Mouse (Mus musculus): ENCODE results near the gene Gm28557. TPM values are rescaled to one million over a fixed set of nuclear protein-coding genes. Genes with fewer than 3 reads are reported as not detected.

Gm28557 gene
- polyA plus RNA-seq, 1 experiment from 2014 or later: 2.3 TPM

DNA sequence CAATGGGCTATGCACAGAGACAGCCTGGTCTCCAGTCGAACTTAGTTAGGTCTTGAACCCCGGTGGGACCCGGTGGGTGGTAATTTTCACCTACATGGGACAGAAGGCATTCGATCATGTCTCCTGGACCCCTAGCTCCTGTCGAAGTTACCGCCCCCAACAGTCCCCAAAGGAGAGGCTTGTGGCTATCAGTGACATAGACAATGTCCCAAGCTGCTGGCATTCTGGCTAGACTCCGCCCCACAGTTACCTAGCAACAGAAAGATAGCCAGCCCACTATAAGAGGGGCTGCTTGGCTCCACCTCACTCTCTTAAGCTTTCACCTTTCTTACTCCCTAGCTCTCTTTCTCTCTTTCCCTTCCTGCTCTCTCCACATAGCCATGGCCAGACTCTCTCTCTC is 46.0 kb downstream of the Gm28557 start:
- Histone ChIP-seq H3K27ac (replicated peaks; ENCODE audit: low read depth, low read length) (no peak overlapping the region), H3K9ac (ENCODE audit: low read depth, low read length) (no peak overlapping the region), H3K4me2 (ENCODE audit: low read depth, low read length) (no peak overlapping the region), H3K27me3 (replicated peaks; ENCODE audit: control insufficient read depth, insufficient read depth, low read length) (no peaks in the 10 kb centered on the region), H3K36me3 (ENCODE audit: control insufficient read depth, insufficient read depth, low read length) (peaks cover 6% of the 10 kb centered on the region; the same call in 1 of the 2 replicates), H3K4me1 (ENCODE audit: control insufficient read depth, insufficient read depth, low read length) (peaks cover 3% of the 10 kb centered on the region; the same call in 1 of the 2 replicates), H3K9me3 (ENCODE audit: control insufficient read depth, low read length) (peaks cover 15% of the 10 kb centered on the region; the same call in 1 of the 2 replicates), H3K4me3 (ENCODE audit: low read depth, low read length) (no peak overlapping the region)
- no peak for ATAC-seq (ENCODE audit: low read depth)
- WGBS: 68% methylated on average over 6 of the region's 7 CpGs
- no peak for DNase-seq (ENCODE audit: low spot score)

DNA sequence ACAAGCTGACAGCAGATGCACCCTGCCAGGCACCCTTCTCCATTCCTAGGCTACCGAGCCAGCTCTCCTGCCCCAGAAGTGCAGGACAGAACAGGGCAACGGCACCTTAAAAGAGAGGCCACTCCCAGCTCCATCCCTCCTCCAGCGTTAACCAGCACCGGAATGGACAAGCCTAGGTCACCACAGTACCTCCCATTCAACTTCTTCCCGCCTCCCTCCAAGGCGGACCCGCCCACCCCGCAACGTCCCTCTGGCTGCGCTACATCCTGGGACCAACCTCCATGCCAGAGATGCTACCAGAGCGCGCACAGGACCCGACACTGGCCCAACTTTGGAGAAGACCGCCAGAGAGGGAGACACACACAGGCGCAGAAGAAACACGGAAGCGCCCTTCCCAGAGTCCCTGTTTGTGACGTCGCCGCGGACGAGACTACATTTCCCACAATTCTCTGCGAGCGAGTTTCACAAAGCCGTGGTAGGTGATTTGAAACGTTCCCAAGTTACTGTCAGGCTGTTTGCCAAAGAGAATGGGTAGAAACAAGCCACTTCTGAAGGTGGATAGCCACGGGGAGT is 47.5 kb downstream of the Gm28557 start, which contains the start of gene Zfp712:
Gene Zfp712, minus strand, starts transcription at position 385 of the 573 bp plus-strand sequence.
- DNase-seq (ENCODE audit: low spot score): peak; percentile 97
- peak; percentile 96 for ATAC-seq (ENCODE audit: low read depth)
- peak within 1 kb of the TSS; percentile 82 for H3K27ac ChIP-seq (replicated peaks; ENCODE audit: low read depth, low read length)
- peaks cover 3% of the 10 kb centered on the region; the same call in 1 of the 2 replicates for H3K4me1 ChIP-seq (ENCODE audit: control insufficient read depth, insufficient read depth, low read length)
- peak within 1 kb of the TSS; percentile 59 for H3K4me3 ChIP-seq (ENCODE audit: low read depth, low read length)
- WGBS: under 1% methylated on average over 27 of the region's 27 CpGs
- peak within 1 kb of the TSS; percentile 62 for H3K4me2 ChIP-seq (ENCODE audit: low read depth, low read length)
- H3K9me3 ChIP-seq (ENCODE audit: control insufficient read depth, low read length): 0 out of 2 replicates have a peak, but pooled peaks cover 7% of the 10 kb centered on the region
- peak within 1 kb of the TSS; percentile 73 for H3K9ac ChIP-seq (ENCODE audit: low read depth, low read length)
- H3K36me3 ChIP-seq (ENCODE audit: control insufficient read depth, insufficient read depth, low read length): no peaks in the 10 kb centered on the region
- no peaks in the 10 kb centered on the region for H3K27me3 ChIP-seq (replicated peaks; ENCODE audit: control insufficient read depth, insufficient read depth, low read length)

DNA sequence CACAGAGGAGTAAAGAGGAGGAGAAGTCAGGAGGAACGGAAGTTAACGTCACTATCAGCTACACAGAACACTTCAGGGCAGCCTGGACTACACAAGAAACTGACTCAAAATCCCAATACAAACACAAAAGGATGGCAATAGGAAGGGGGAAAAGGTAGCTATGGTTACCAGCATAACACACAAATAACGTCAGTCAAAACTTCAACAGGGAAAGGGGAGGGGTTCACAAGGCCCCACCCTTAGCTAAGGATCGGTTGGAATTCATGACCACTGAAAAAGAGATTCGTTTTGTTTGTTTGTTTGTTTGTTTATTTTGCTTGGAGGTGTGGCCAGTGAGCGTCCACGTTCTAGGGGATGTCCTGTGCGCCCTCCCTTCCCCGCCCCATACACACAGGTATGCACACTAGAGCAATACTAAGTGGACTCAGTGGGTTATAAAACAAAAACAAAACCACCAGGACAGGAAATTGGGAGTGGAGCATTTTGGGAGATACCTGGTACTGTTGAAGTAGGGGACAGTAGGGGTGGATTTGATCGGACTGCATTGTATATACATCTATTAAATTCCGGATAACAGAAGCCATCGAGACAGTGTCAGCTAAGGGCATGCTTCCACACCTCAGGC is 48.1 kb downstream of the Gm28557 start:
- H3K27ac ChIP-seq (replicated peaks; ENCODE audit: low read depth, low read length): peak overlapping the region; percentile 82; the same call in 1 of the 2 replicates
- WGBS: 3% methylated on average over 12 of the region's 12 CpGs
- peak overlapping the region; percentile 62 for H3K4me2 ChIP-seq (ENCODE audit: low read depth, low read length)
- no peaks in the 10 kb centered on the region for H3K27me3 ChIP-seq (replicated peaks; ENCODE audit: control insufficient read depth, insufficient read depth, low read length)
- H3K9me3 ChIP-seq (ENCODE audit: control insufficient read depth, low read length): 0 out of 2 replicates have a peak, but pooled peaks cover 4% of the 10 kb centered on the region
- H3K9ac ChIP-seq (ENCODE audit: low read depth, low read length): peak overlapping the region; percentile 73
- no peaks in the 10 kb centered on the region for H3K36me3 ChIP-seq (ENCODE audit: control insufficient read depth, insufficient read depth, low read length)
- peak; percentile 11 for DNase-seq (ENCODE audit: low spot score)
- peak overlapping the region; percentile 59 for H3K4me3 ChIP-seq (ENCODE audit: low read depth, low read length)
- 0 out of 2 replicates have a peak, but pooled peaks have one; percentile 12 for ATAC-seq (ENCODE audit: low read depth)
- peaks cover 3% of the 10 kb centered on the region; the same call in 1 of the 2 replicates for H3K4me1 ChIP-seq (ENCODE audit: control insufficient read depth, insufficient read depth, low read length)

Other genes with a start within 250 kb of the Gm28557 start
- gene Gm10767, start 203.7 kb downstream of the Gm28557 start, polyA plus RNA-seq (2014; fragmentation: Nextera tagmentation; extraction: Ambion mirVana): 0.14 and 1.5 TPM in 2 replicates
- gene Zfp712, start 47.4 kb downstream of the Gm28557 start, polyA plus RNA-seq (2014; fragmentation: Nextera tagmentation; extraction: Ambion mirVana): 4.0 and 4.3 TPM in 2 replicates
- gene Zfp708, start 10.6 kb downstream of the Gm28557 start, polyA plus RNA-seq (2014; fragmentation: Nextera tagmentation; extraction: Ambion mirVana): 4.1 and 5.7 TPM in 2 replicates
- gene Rslcan18, start 7.7 kb upstream of the Gm28557 start, polyA plus RNA-seq (2014; fragmentation: Nextera tagmentation; extraction: Ambion mirVana): 0.24 and 0.31 TPM in 2 replicates
- 2.7 TPM in 2 replicates for gene Zfp759, start 13.1 kb upstream of the Gm28557 start, polyA plus RNA-seq (2014; fragmentation: Nextera tagmentation; extraction: Ambion mirVana)
- 5.1 and 5.9 TPM in 2 replicates for gene Rsl1, start 64.6 kb upstream of the Gm28557 start, polyA plus RNA-seq (2014; fragmentation: Nextera tagmentation; extraction: Ambion mirVana)
- 1.4 and 1.8 TPM in 2 replicates for gene Zfp455, start 85.9 kb upstream of the Gm28557 start, polyA plus RNA-seq (2014; fragmentation: Nextera tagmentation; extraction: Ambion mirVana)
- gene Zfp458, start 169.9 kb upstream of the Gm28557 start, polyA plus RNA-seq (2014; fragmentation: Nextera tagmentation; extraction: Ambion mirVana): 1.8 and 2.0 TPM in 2 replicates
- gene Zfp457, start 197.9 kb upstream of the Gm28557 start, polyA plus RNA-seq (2014; fragmentation: Nextera tagmentation; extraction: Ambion mirVana): 0.68 and 0.83 TPM in 2 replicates
- 3.1 and 3.2 TPM in 2 replicates for gene Zfp595, start 224.0 kb upstream of the Gm28557 start, polyA plus RNA-seq (2014; fragmentation: Nextera tagmentation; extraction: Ambion mirVana)

Measured in embryonic facial prominence, embryonic 14.5 days (tissue).